Comparison of ENCODE assay signal across 11 mouse cellular contexts in the genomic region with DNA sequence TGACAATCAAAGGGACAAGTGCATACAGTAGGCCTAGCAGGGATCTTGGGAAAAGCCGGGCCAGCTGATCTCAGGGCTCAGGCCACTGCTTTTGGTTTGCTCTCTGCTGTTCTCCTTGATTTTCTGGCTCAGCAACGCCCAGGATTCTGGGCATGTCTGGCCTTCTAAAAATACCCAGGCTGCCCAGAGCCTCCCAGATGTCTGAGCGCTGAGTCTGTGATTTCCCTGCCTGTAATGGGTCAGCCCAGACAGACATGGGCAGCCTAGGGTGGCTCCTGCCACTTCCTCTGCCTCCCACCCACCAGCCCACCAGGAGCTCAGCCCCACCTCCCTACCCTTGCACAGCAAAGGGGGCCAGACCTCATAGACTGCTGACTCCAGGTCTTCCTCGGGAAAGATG. TPM values are rescaled to one million over a fixed set of nuclear protein-coding genes. Genes with fewer than 3 reads are reported as not detected.
A peak's percentile ranks its signal among the peaks of the same experiment; 100 is the strongest.
DNase-seq lines count a peak whose midpoint lies in the region; ATAC-seq and TF ChIP-seq lines count a peak whose summit lies in the region.
"Had no signal": no experiment of that assay in that cellular context is flagged by ENCODE, and none has a peak within 500 bp of the region (broad histone marks: within the 10 kb centered on the region; RNA-seq: fewer than 3 reads in every experiment).

No protein-coding gene starts in this region.

- TF ChIP-seq EP300 in lung, postnatal 0 days (IDR thresholded peaks at IDR 0.05) = no peak; the same call in 1 of the 2 replicates

- no peak overlapping the region for H3K9ac ChIP-seq in kidney, embryonic 16.5 days (replicated peaks; ENCODE audit: low read length)
- no peak overlapping the region for H3K9ac ChIP-seq in lung, postnatal 0 days (replicated peaks; ENCODE audit: low read depth)
- H3K9ac ChIP-seq in forebrain, embryonic 13.5 days = no peak overlapping the region
- H3K9ac ChIP-seq in hindbrain, embryonic 14.5 days = no peak overlapping the region
- H3K9ac ChIP-seq: liver, postnatal 0 days had no signal

- H3K27ac ChIP-seq in kidney, embryonic 16.5 days (ENCODE audit: low read length) = peak overlapping the region; percentile 13; the same call in 1 of the 2 replicates
- H3K27ac ChIP-seq in lung, postnatal 0 days (ENCODE audit: low read length) = peak overlapping the region; percentile 78
- no peak overlapping the region for H3K27ac ChIP-seq in forebrain, embryonic 13.5 days
- H3K27ac ChIP-seq in hindbrain, embryonic 14.5 days = no peak overlapping the region

- H3K36me3 ChIP-seq in kidney, embryonic 16.5 days (ENCODE audit: insufficient read depth, low read length) = no peaks in the 10 kb centered on the region
- no peaks in the 10 kb centered on the region for H3K36me3 ChIP-seq in lung, postnatal 0 days (ENCODE audit: insufficient read depth, low read length)
- H3K36me3 ChIP-seq in forebrain, embryonic 13.5 days (ENCODE audit: poor library complexity, severe bottlenecking) = no peaks in the 10 kb centered on the region
- H3K36me3 ChIP-seq in hindbrain, embryonic 14.5 days (replicated peaks; ENCODE audit: control insufficient read depth, insufficient read depth) = no peaks in the 10 kb centered on the region

- WGBS in kidney, embryonic 16.5 days = 66% methylated on average over 4 of the region's 4 CpGs
- 40% methylated on average over 4 of the region's 4 CpGs for WGBS in lung, postnatal 0 days
- 78% methylated on average over 4 of the region's 4 CpGs for WGBS in forebrain, embryonic 13.5 days
- 71% methylated on average over 4 of the region's 4 CpGs for WGBS in hindbrain, embryonic 14.5 days

- no peaks in the 10 kb centered on the region for H3K9me3 ChIP-seq in kidney, embryonic 16.5 days (ENCODE audit: low read length)
- H3K9me3 ChIP-seq in lung, postnatal 0 days (ENCODE audit: low read length) = no peaks in the 10 kb centered on the region
- H3K9me3 ChIP-seq in forebrain, embryonic 13.5 days (replicated peaks) = no peaks in the 10 kb centered on the region
- H3K9me3 ChIP-seq in hindbrain, embryonic 14.5 days (ENCODE audit: control insufficient read depth, low read length) = no peaks in the 10 kb centered on the region

- H3K4me1 ChIP-seq in kidney, embryonic 16.5 days (ENCODE audit: insufficient read depth, low read length) = 0 out of 2 replicates have a peak, but pooled peaks cover 10% of the 10 kb centered on the region
- peaks cover 13% of the 10 kb centered on the region; the same call in 1 of the 2 replicates for H3K4me1 ChIP-seq in lung, postnatal 0 days (ENCODE audit: insufficient read depth, low read depth, low read length)
- no peaks in the 10 kb centered on the region for H3K4me1 ChIP-seq in forebrain, embryonic 13.5 days
- no peaks in the 10 kb centered on the region for H3K4me1 ChIP-seq in hindbrain, embryonic 14.5 days (replicated peaks; ENCODE audit: control insufficient read depth, insufficient read depth, low read length)

- no peak overlapping the region for H3K4me3 ChIP-seq in kidney, embryonic 16.5 days (ENCODE audit: low read length)
- H3K4me3 ChIP-seq in lung, postnatal 0 days (ENCODE audit: low read depth, low read length) = no peak overlapping the region
- no peak overlapping the region for H3K4me3 ChIP-seq in forebrain, embryonic 13.5 days
- H3K4me3 ChIP-seq in hindbrain, embryonic 14.5 days (replicated peaks; ENCODE audit: low read length) = no peak overlapping the region

- DNase-seq in kidney, postnatal 10 days = no peak
- DNase-seq in brain, adult 2 months (ENCODE audit: low read depth, low spot score) = peak; percentile 55
- DNase-seq in heart, adult 8-10 months (ENCODE audit: low spot score) = peak; percentile 62
- DNase-seq in lung, postnatal 0 days (ENCODE audit: low spot score) = peak; percentile 44
- DNase-seq in embryo, embryonic 9.5 days (ENCODE audit: extremely low spot score) = no peak
- DNase-seq in hindbrain, embryonic 14.5 days (ENCODE audit: low spot score) = no peak
- DNase-seq: cerebellum, postnatal 14 days; liver, postnatal 0 days had no signal

- no peak for ATAC-seq in kidney, embryonic 16.5 days (ENCODE audit: low FRiP score, low TSS enrichment)
- ATAC-seq in lung, postnatal 0 days = peak; percentile 82
- ATAC-seq in forebrain, embryonic 13.5 days = no peak
- no peak for ATAC-seq in hindbrain, embryonic 14.5 days (ENCODE audit: low FRiP score)
- ATAC-seq: forebrain, embryonic 14.5 days; liver, postnatal 0 days had no signal

- no peak for TF ChIP-seq CTCF in lung, postnatal 0 days (IDR thresholded peaks at IDR 0.05)

- H3K27me3 ChIP-seq in kidney, embryonic 16.5 days (ENCODE audit: insufficient read depth, low read length) = no peaks in the 10 kb centered on the region
- H3K27me3 ChIP-seq in lung, postnatal 0 days (replicated peaks; ENCODE audit: insufficient read depth, low read length) = no peaks in the 10 kb centered on the region
- no peaks in the 10 kb centered on the region for H3K27me3 ChIP-seq in forebrain, embryonic 13.5 days
- H3K27me3 ChIP-seq in hindbrain, embryonic 14.5 days (ENCODE audit: control insufficient read depth, insufficient read depth, low read length) = no peaks in the 10 kb centered on the region

- H3K4me2 ChIP-seq in kidney, embryonic 16.5 days (replicated peaks; ENCODE audit: low read depth, low read length) = no peak overlapping the region
- no peak overlapping the region for H3K4me2 ChIP-seq in lung, postnatal 0 days (replicated peaks; ENCODE audit: low read depth, low read length)
- H3K4me2 ChIP-seq in forebrain, embryonic 13.5 days = no peak overlapping the region
- H3K4me2 ChIP-seq in hindbrain, embryonic 14.5 days (replicated peaks) = no peak overlapping the region

RNA-seq across cellular contexts. Expression of a gene that starts 4.0 kb away (rescaled TPM):
- polyA plus RNA-seq in kidney, embryonic 16.5 days (2015; fragmentation: Nextera tagmentation; extraction: Ambion mirVana) = 24.6 and 28.5 TPM in 2 replicates
- total RNA-seq in heart, adult 8-10 months (2022) = 10 to 100 TPM; 17.2 to 23.8 (median 19.1) TPM
- polyA plus RNA-seq in lung, postnatal 0 days (2015; fragmentation: Nextera tagmentation; extraction: Ambion mirVana) = 16.0 and 17.7 TPM in 2 replicates
- 33.1 and 33.3 TPM in 2 replicates for polyA plus RNA-seq in forebrain, embryonic 13.5 days (2015; fragmentation: Nextera tagmentation; extraction: Ambion mirVana)
- 48.2 and 51.5 TPM in 2 replicates for polyA plus RNA-seq in hindbrain, embryonic 14.5 days (2014; fragmentation: Nextera tagmentation; extraction: Ambion mirVana)

Comparison
In these comparisons a context has a peak if more than half of its experiments do, and no peak if none do; other contexts are left out.
1. H3K27ac ChIP-seq: peak in kidney, embryonic 16.5 days (single experiment) and lung, postnatal 0 days (single experiment); none in forebrain, embryonic 13.5 days (single experiment) and hindbrain, embryonic 14.5 days (single experiment).
2. DNase-seq: peak in brain, adult 2 months (single experiment), heart, adult 8-10 months (single experiment) and lung, postnatal 0 days (single experiment); none in kidney, postnatal 10 days (single experiment), embryo, embryonic 9.5 days (single experiment) and hindbrain, embryonic 14.5 days (single experiment).